Mouse (Mus musculus): ENCODE results near the gene Arhgap23. TPM values are rescaled to one million over a fixed set of nuclear protein-coding genes. Genes with fewer than 3 reads are reported as not detected.

The Arhgap23 gene
- polyA plus RNA-seq, 1 experiment from 2014 or later = 4.3 TPM

- Histone ChIP-seq H3K36me3 (ENCODE audit: control insufficient read depth, insufficient read depth, low read length) (no peaks in the 10 kb centered on the region), H3K9ac (ENCODE audit: low read length) (no peak overlapping the region), H3K9me3 (ENCODE audit: control insufficient read depth, low read length) (no peaks in the 10 kb centered on the region), H3K4me2 (replicated peaks; ENCODE audit: low read depth) (no peak overlapping the region), H3K4me1 (replicated peaks; ENCODE audit: control insufficient read depth, insufficient read depth) (no peaks in the 10 kb centered on the region), H3K27ac (replicated peaks) (no peak overlapping the region), H3K4me3 (ENCODE audit: low read depth, low read length) (no peak overlapping the region), H3K27me3 (ENCODE audit: control insufficient read depth, insufficient read depth, low read length) (no peaks in the 10 kb centered on the region)
- WGBS = 17% methylated on average over 1 of the region's 1 CpGs
- no peak for DNase-seq (ENCODE audit: low spot score)
- no peak for ATAC-seq (ENCODE audit: low FRiP score, low TSS enrichment)
- TF ChIP-seq EP300 (optimal IDR thresholded peaks at IDR 0.05) (no peak), CTCF (IDR thresholded peaks at IDR 0.05; ENCODE audit: low read depth) (no peak)
These were observed 108.5 kb downstream of the Arhgap23 start for GRCm38 (mm10) chr11:97523827-97524261.

- H3K36me3 ChIP-seq (ENCODE audit: control insufficient read depth, insufficient read depth, low read length) = no peaks in the 10 kb centered on the region
- no peaks in the 10 kb centered on the region for H3K4me1 ChIP-seq (replicated peaks; ENCODE audit: control insufficient read depth, insufficient read depth)
- no peak overlapping the region for H3K4me2 ChIP-seq (replicated peaks; ENCODE audit: low read depth)
- TF ChIP-seq CTCF (IDR thresholded peaks at IDR 0.05; ENCODE audit: low read depth) (no peak), EP300 (optimal IDR thresholded peaks at IDR 0.05) (no peak)
- no peak overlapping the region for H3K4me3 ChIP-seq (ENCODE audit: low read depth, low read length)
- no peak overlapping the region for H3K27ac ChIP-seq (replicated peaks)
- H3K27me3 ChIP-seq (ENCODE audit: control insufficient read depth, insufficient read depth, low read length) = no peaks in the 10 kb centered on the region
- DNase-seq (ENCODE audit: low spot score) = no peak
- 32% methylated on average over 9 of the region's 9 CpGs for WGBS
- ATAC-seq (ENCODE audit: low FRiP score, low TSS enrichment) = no peak
- no peaks in the 10 kb centered on the region for H3K9me3 ChIP-seq (ENCODE audit: control insufficient read depth, low read length)
- H3K9ac ChIP-seq (ENCODE audit: low read length) = no peak overlapping the region
These were observed 109.0 kb downstream of the Arhgap23 start for GRCm38 (mm10) chr11:97524306-97524705.

- WGBS = 82% methylated on average over 6 of the region's 6 CpGs
- H3K9me3 ChIP-seq (ENCODE audit: control insufficient read depth, low read length) = no peaks in the 10 kb centered on the region
- H3K36me3 ChIP-seq (ENCODE audit: control insufficient read depth, insufficient read depth, low read length) = no peaks in the 10 kb centered on the region
- H3K4me2 ChIP-seq (replicated peaks; ENCODE audit: low read depth) = no peak overlapping the region
- no peak overlapping the region for H3K9ac ChIP-seq (ENCODE audit: low read length)
- H3K4me3 ChIP-seq (ENCODE audit: low read depth, low read length) = no peak overlapping the region
- TF ChIP-seq CTCF (IDR thresholded peaks at IDR 0.05; ENCODE audit: low read depth) (no peak), EP300 (optimal IDR thresholded peaks at IDR 0.05) (no peak)
- H3K27me3 ChIP-seq (ENCODE audit: control insufficient read depth, insufficient read depth, low read length) = no peaks in the 10 kb centered on the region
- DNase-seq (ENCODE audit: low spot score) (no peak), ATAC-seq (ENCODE audit: low FRiP score, low TSS enrichment) (no peak)
- H3K4me1 ChIP-seq (replicated peaks; ENCODE audit: control insufficient read depth, insufficient read depth) = no peaks in the 10 kb centered on the region
- H3K27ac ChIP-seq (replicated peaks) = no peak overlapping the region
These were observed 110.0 kb downstream of the Arhgap23 start for GRCm38 (mm10) chr11:97525313-97525712.

GRCm38 (mm10) chr11:97528282-97528808 lies 113.0 kb downstream of the Arhgap23 start:
- Histone ChIP-seq H3K27me3 (ENCODE audit: control insufficient read depth, insufficient read depth, low read length) (0 out of 2 replicates have a peak, but pooled peaks cover 6% of the 10 kb centered on the region), H3K27ac (replicated peaks) (no peak overlapping the region), H3K9ac (ENCODE audit: low read length) (no peak overlapping the region), H3K4me2 (replicated peaks; ENCODE audit: low read depth) (no peak overlapping the region), H3K4me1 (replicated peaks; ENCODE audit: control insufficient read depth, insufficient read depth) (peaks cover 3% of the 10 kb centered on the region; the same call in 1 of the 2 replicates), H3K4me3 (ENCODE audit: low read depth, low read length) (no peak overlapping the region), H3K9me3 (ENCODE audit: control insufficient read depth, low read length) (no peaks in the 10 kb centered on the region), H3K36me3 (ENCODE audit: control insufficient read depth, insufficient read depth, low read length) (no peaks in the 10 kb centered on the region)
- 68% methylated on average over 18 of the region's 18 CpGs for WGBS
- ATAC-seq (ENCODE audit: low FRiP score, low TSS enrichment) (peak; percentile 24; the same call in 1 of the 2 replicates), DNase-seq (ENCODE audit: low spot score) (peak; percentile 58)
- TF ChIP-seq EP300 (optimal IDR thresholded peaks at IDR 0.05) (no peak), CTCF (IDR thresholded peaks at IDR 0.05; ENCODE audit: low read depth) (no peak)

GRCm38 (mm10) chr11:97530069-97530468 lies 114.7 kb downstream of the Arhgap23 start:
- H3K36me3 ChIP-seq (ENCODE audit: control insufficient read depth, insufficient read depth, low read length) = no peaks in the 10 kb centered on the region
- peaks cover 3% of the 10 kb centered on the region; the same call in 1 of the 2 replicates for H3K4me1 ChIP-seq (replicated peaks; ENCODE audit: control insufficient read depth, insufficient read depth)
- no peak overlapping the region for H3K4me2 ChIP-seq (replicated peaks; ENCODE audit: low read depth)
- DNase-seq (ENCODE audit: low spot score) (no peak), ATAC-seq (ENCODE audit: low FRiP score, low TSS enrichment) (no peak)
- no peak for TF ChIP-seq CTCF (IDR thresholded peaks at IDR 0.05; ENCODE audit: low read depth)
- TF ChIP-seq EP300 (optimal IDR thresholded peaks at IDR 0.05) = no peak
- H3K27ac ChIP-seq (replicated peaks) = no peak overlapping the region
- no peaks in the 10 kb centered on the region for H3K9me3 ChIP-seq (ENCODE audit: control insufficient read depth, low read length)
- peaks cover 12% of the 10 kb centered on the region; the same call in 1 of the 2 replicates for H3K27me3 ChIP-seq (ENCODE audit: control insufficient read depth, insufficient read depth, low read length)
- no peak overlapping the region for H3K9ac ChIP-seq (ENCODE audit: low read length)
- 91% methylated on average over 6 of the region's 6 CpGs for WGBS
- H3K4me3 ChIP-seq (ENCODE audit: low read depth, low read length) = no peak overlapping the region

- DNase-seq (ENCODE audit: low spot score) (no peak), ATAC-seq (ENCODE audit: low FRiP score, low TSS enrichment) (no peak)
- Histone ChIP-seq H3K36me3 (ENCODE audit: control insufficient read depth, insufficient read depth, low read length) (no peaks in the 10 kb centered on the region), H3K27me3 (ENCODE audit: control insufficient read depth, insufficient read depth, low read length) (peaks cover 12% of the 10 kb centered on the region; the same call in 1 of the 2 replicates), H3K9me3 (ENCODE audit: control insufficient read depth, low read length) (no peaks in the 10 kb centered on the region), H3K4me3 (ENCODE audit: low read depth, low read length) (no peak overlapping the region), H3K4me1 (replicated peaks; ENCODE audit: control insufficient read depth, insufficient read depth) (peaks cover 3% of the 10 kb centered on the region; the same call in 1 of the 2 replicates), H3K9ac (ENCODE audit: low read length) (no peak overlapping the region), H3K4me2 (replicated peaks; ENCODE audit: low read depth) (no peak overlapping the region), H3K27ac (replicated peaks) (no peak overlapping the region)
- 69% methylated on average over 5 of the region's 5 CpGs for WGBS
- TF ChIP-seq CTCF (IDR thresholded peaks at IDR 0.05; ENCODE audit: low read depth) = no peak
- TF ChIP-seq EP300 (optimal IDR thresholded peaks at IDR 0.05) = no peak
These were observed 115.6 kb downstream of the Arhgap23 start for GRCm38 (mm10) chr11:97530961-97531360.

Data from stomach, postnatal 0 days (tissue).